Mouse (Mus musculus) heart, embryonic 14.5 days (tissue): ENCODE data around the gene Fes. TPM values are rescaled to one million over a fixed set of nuclear protein-coding genes. Genes with fewer than 3 reads are reported as not detected.

Experiments used
- ATAC-seq: fragments of 200-750 bp; cut with Nextera tagmentation; 2 replicates; pipeline ENCODE4 v1.8.0; 2017; ENCODE audit warnings: low read depth, moderate TSS enrichment; ENCODE audit not compliant: insufficient number of reproducible peaks, insufficient read depth, low FRiP score
- H3K27ac ChIP-seq, 2 experiments: fragments of 200-500 bp in 1 of 2; fragments of 300-500 bp in 1 of 2; sonication (generic) in 1 of 2; replicated peaks in 1 of 2; 2 replicates each; pipeline ENCODE4 v1.5.1; 2012 to 2014; ENCODE audit warnings: low read depth in 2 of 2, low read length in 2 of 2, control low read depth in 1 of 2, mild to moderate bottlenecking in 1 of 2, mixed read lengths in 1 of 2; ENCODE audit not compliant: control insufficient read depth in 1 of 2, insufficient read depth in 1 of 2
- H3K27me3 ChIP-seq: fragments of 300-500 bp; sonication (generic); 2 replicates; pipeline ENCODE4 v1.6.1; 2014; ENCODE audit warnings: mild to moderate bottlenecking, low read length, control low read depth; ENCODE audit not compliant: control insufficient read depth, insufficient read depth
- H3K36me3 ChIP-seq: fragments of 300-500 bp; sonication (generic); 2 replicates; pipeline ENCODE4 v1.6.1; 2014; ENCODE audit warnings: mild to moderate bottlenecking, control low read depth, low read length, mixed read lengths; ENCODE audit not compliant: control insufficient read depth, insufficient read depth
- H3K4me1 ChIP-seq, 2 experiments: fragments of 200-500 bp in 1 of 2; fragments of 300-500 bp in 1 of 2; sonication (generic) in 1 of 2; 2 replicates each; pipeline ENCODE4 v1.6.1; 2012 to 2014; ENCODE audit warnings: low read length in 2 of 2, control low read depth in 1 of 2, mixed read lengths in 1 of 2; ENCODE audit not compliant: control insufficient read depth in 2 of 2, insufficient read depth in 2 of 2
- H3K4me2 ChIP-seq: fragments of 300-500 bp; sonication (generic); 2 replicates; pipeline ENCODE4 v1.6.1; 2014; ENCODE audit warnings: mild to moderate bottlenecking, low read length
- H3K4me3 ChIP-seq, 2 experiments: fragments of 200-500 bp in 1 of 2; fragments of 300-500 bp in 1 of 2; sonication (generic) in 1 of 2; 2 replicates each; pipeline ENCODE4 v1.5.1; 2012 to 2014; ENCODE audit warnings: low read length in 2 of 2, mild to moderate bottlenecking in 2 of 2, control low read depth in 1 of 2, low read depth in 1 of 2, moderate library complexity in 1 of 2; ENCODE audit not compliant: control insufficient read depth in 1 of 2, insufficient read depth in 1 of 2
- H3K9ac ChIP-seq: fragments of 300-500 bp; sonication (generic); 2 replicates; pipeline ENCODE4 v1.6.1; 2014; ENCODE audit warnings: mild to moderate bottlenecking, low read length
- H3K9me3 ChIP-seq: fragments of 300-500 bp; sonication (generic); 2 replicates; pipeline ENCODE4 v1.6.1; 2016; ENCODE audit warnings: low read length, control low read depth; ENCODE audit not compliant: control insufficient read depth
- WGBS: fragments of 180-500 bp; shearing (Covaris S2); extraction: QIAGEN DNeasy Blood & Tissue Kit; methylation state at CpG from one replicate; pipeline ENCODE4 v1.1.7; 2014; 5-methylcytosine and 5-hydroxymethylcytosine counted together
- polyA plus RNA-seq: library from polyadenylated mRNA; unstranded; fragments of >200 nt; fragmentation: Nextera tagmentation; extraction: Ambion mirVana; gene quantifications from 2 replicates; pipeline ENCODE4 v1.2.1, GENCODE M21; 2014

The Fes gene
- polyA plus RNA-seq, 1 experiment from 2014 or later, result 12.3 TPM

DNA sequence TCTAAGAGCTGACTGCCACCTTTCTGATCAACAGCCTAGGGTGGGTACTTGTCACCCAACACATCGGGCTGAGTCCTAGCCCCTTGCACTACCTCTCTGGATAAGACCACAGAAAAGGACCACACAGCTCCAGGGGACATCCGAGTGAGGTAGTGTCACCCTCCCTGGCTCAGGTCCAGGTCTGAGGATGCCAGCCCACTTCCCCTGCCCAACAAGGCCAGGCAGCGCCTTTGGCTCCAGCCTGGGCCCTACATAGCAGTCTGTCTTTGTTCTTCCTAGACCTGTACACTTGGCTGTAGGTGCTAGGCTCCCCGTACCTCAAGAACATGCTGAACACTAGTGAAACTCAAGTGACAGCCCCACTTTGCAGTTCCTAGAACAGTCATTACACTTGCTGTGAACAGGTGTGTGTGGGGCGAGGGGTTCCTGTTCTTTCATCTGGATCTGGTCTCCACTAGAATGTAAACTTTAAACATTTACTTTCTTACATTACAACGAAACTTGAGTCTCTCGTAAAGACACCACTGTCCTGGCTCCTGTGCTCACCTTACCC lies 26.6 kb upstream of the Fes start:
- WGBS, result 78% methylated on average over 7 of the region's 7 CpGs
- 0 out of 4 replicates have a peak, but pooled peaks cover 0 to 5% of the 10 kb centered on the region in 2 experiments for H3K4me1 ChIP-seq
- no peak overlapping the region for H3K4me3 ChIP-seq
- no peaks in the 10 kb centered on the region for H3K36me3 ChIP-seq
- no peak overlapping the region for H3K27ac ChIP-seq
- H3K27me3 ChIP-seq, result no peaks in the 10 kb centered on the region
- H3K9me3 ChIP-seq, result no peaks in the 10 kb centered on the region
- ATAC-seq, result no peak
- H3K4me2 ChIP-seq, result no peak overlapping the region
- H3K9ac ChIP-seq, result no peak overlapping the region

DNA sequence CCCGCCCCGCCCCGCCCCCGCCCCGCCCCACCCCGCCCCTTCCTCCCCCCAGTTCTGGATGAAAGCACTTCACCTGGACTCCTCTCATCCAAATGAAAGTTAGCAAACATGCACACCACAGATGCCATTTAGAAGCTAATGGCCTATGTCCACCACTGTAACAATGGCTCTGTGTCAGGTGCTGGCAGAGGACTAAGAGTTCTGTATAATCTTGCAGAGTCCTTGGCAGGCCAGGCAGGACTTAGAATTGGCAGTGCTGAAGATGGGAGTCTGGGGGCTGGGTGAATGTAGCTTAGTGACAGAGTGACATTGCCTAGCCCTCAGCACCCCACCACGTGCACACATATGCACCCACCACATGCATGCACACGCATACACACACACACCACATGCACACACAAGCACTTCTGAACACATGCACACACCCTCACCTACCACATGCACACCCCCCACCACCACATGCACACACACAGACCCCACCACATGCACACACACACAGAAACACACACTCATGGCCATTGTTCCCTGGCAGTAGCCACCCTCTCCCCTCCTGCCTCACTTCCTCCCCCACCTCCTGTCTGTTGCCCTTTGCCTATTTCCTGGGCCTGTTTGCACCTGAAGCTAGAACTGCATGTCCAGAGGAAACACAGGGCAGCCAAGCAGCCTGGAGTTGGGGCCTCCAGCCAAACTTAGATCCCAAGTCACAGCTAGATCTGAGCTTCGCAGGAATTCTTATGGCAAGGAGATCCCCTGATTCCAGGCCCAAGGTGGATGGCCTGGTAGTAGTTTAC lies 26.0 kb upstream of the Fes start:
- Histone ChIP-seq H3K27ac (no peak overlapping the region), H3K9ac (no peak overlapping the region), H3K27me3 (no peaks in the 10 kb centered on the region), H3K36me3 (no peaks in the 10 kb centered on the region), H3K4me1 (0 out of 4 replicates have a peak, but pooled peaks cover 0 to 5% of the 10 kb centered on the region in 2 experiments), H3K9me3 (no peaks in the 10 kb centered on the region), H3K4me3 (no peak overlapping the region), H3K4me2 (no peak overlapping the region)
- WGBS, result 68% methylated on average over 9 of the region's 9 CpGs
- ATAC-seq, result no peak

DNA sequence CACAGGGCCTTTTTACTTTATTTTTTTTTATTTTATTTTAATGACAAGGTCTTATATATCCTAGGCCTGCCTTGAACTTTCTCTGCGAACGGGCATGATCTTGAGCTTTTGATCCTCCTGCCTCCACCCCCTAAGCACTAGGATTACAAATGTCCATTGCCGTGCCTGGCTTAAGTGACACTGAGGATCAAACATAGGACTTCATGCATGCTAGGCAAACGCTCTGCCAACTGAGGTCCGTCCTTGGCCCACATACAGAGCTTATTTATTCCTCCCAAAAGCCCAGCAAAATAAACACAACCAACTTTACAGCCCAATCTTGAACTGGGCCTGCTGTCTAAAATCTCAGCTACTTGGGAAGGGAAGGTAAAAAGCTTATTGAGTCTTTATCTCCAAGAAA lies 25.0 kb upstream of the Fes start:
- no peak overlapping the region for H3K4me3 ChIP-seq
- H3K9ac ChIP-seq, result no peak overlapping the region
- WGBS, result 83% methylated on average over 5 of the region's 5 CpGs
- H3K4me2 ChIP-seq, result no peak overlapping the region
- no peaks in the 10 kb centered on the region for H3K27me3 ChIP-seq
- no peaks in the 10 kb centered on the region for H3K36me3 ChIP-seq
- 0 out of 4 replicates have a peak, but pooled peaks cover 0 to 5% of the 10 kb centered on the region in 2 experiments for H3K4me1 ChIP-seq
- ATAC-seq, result no peak
- no peak overlapping the region for H3K27ac ChIP-seq
- no peaks in the 10 kb centered on the region for H3K9me3 ChIP-seq

DNA sequence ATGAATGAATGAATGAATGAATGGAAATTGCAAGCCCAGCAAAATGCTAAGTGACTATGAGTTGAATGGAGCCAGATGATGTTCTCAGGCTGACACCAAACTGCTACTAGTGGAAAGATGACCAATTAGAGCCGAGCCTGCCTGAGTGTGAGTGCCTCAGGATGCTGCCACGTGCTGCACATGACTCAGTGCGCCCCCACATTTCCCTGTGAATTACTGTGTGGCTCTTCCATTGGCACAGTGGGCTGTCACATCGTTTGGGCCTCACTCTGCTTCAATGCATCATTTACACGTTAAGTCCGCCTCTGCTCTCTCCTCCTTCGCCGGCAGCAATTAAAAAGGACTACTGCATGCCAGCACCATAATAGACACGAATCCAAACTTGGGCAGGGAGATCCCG lies 24.5 kb upstream of the Fes start:
- H3K9ac ChIP-seq, result no peak overlapping the region
- H3K4me3 ChIP-seq, result no peak overlapping the region
- no peak for ATAC-seq
- 0 out of 4 replicates have a peak, but pooled peaks cover 0 to 5% of the 10 kb centered on the region in 2 experiments for H3K4me1 ChIP-seq
- no peaks in the 10 kb centered on the region for H3K27me3 ChIP-seq
- no peaks in the 10 kb centered on the region for H3K36me3 ChIP-seq
- H3K9me3 ChIP-seq, result no peaks in the 10 kb centered on the region
- H3K27ac ChIP-seq, result no peak overlapping the region
- no peak overlapping the region for H3K4me2 ChIP-seq
- WGBS, result 75% methylated on average over 10 of the region's 10 CpGs

DNA sequence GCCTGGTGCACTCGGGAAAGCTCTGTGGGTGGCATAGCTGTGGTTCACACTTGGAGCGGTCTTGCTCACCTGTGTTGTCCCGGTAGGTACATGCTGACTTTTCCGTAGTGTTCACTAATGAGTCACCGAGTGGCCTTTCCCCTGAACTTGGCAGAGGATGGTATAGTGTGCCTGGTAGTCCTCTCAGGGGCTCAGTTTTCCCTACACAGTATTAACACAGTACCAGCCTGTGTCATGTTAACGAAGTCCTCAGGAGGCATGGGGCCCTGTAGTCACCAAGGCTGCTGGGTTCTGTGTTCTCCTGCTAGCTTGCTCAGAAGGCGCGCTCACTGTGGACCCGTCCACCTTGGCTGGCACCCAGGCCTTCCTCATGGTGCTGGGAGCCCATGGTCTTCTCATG lies 22.6 kb upstream of the Fes start:
- 84% methylated on average over 9 of the region's 9 CpGs for WGBS
- H3K27ac ChIP-seq, result no peak overlapping the region
- no peak for ATAC-seq
- H3K4me2 ChIP-seq, result no peak overlapping the region
- H3K27me3 ChIP-seq, result no peaks in the 10 kb centered on the region
- H3K36me3 ChIP-seq, result no peaks in the 10 kb centered on the region
- 0 out of 4 replicates have a peak, but pooled peaks cover 0 to 5% of the 10 kb centered on the region in 2 experiments for H3K4me1 ChIP-seq
- no peak overlapping the region for H3K4me3 ChIP-seq
- no peak overlapping the region for H3K9ac ChIP-seq
- no peaks in the 10 kb centered on the region for H3K9me3 ChIP-seq

DNA sequence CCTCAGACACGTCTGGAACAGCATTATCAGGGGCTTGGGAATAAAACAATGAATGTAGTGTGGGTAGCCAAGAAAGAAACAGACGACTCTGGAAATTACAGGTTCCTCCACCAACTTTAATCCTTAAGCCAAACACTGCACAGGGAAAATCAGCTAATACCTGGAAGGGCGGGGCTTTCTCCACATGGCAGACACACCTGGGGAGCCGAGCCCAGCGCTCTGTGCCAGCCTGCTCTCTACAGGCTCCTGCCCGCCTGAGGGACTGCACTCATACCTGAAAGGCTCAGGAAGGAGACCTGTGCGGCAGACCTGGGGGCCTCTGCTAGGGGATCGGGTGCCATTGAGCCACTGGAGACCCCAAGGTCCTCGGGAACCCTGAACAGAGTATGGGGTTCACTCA lies 20.0 kb upstream of the Fes start:
- no peak overlapping the region for H3K4me2 ChIP-seq
- peaks cover 6 to 23% of the 10 kb centered on the region in 2 experiments for H3K4me1 ChIP-seq
- no peak for ATAC-seq
- no peaks in the 10 kb centered on the region for H3K36me3 ChIP-seq
- H3K9me3 ChIP-seq, result no peaks in the 10 kb centered on the region
- H3K27me3 ChIP-seq, result no peaks in the 10 kb centered on the region
- no peak overlapping the region for H3K9ac ChIP-seq
- 75% methylated on average over 9 of the region's 9 CpGs for WGBS
- no peak overlapping the region for H3K27ac ChIP-seq
- H3K4me3 ChIP-seq, result no peak overlapping the region

DNA sequence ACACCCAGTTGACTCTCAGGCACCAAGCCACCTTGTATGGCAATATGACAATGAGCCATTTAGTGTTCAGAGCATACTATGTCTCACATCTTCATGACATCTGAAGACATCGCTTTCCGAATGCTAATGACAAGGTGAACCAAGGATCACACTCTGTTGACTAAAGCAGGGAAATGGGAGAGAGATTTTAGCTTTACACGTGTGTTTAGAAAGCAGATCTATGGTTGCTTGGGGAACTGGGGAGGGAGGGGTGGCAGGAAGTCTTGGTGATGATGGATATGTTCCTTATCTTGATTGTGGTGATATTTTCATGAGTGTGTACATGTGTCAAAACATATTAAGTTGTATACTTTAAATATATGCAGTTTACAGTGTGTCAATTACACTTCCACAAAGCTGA lies 18.4 kb upstream of the Fes start:
- H3K36me3 ChIP-seq, result no peaks in the 10 kb centered on the region
- H3K4me3 ChIP-seq, result no peak overlapping the region
- no peaks in the 10 kb centered on the region for H3K27me3 ChIP-seq
- no peak for ATAC-seq
- WGBS, result 75% methylated on average over 3 of the region's 3 CpGs
- H3K27ac ChIP-seq, result no peak overlapping the region
- no peak overlapping the region for H3K9ac ChIP-seq
- H3K4me2 ChIP-seq, result no peak overlapping the region
- H3K4me1 ChIP-seq, result peaks cover 8 to 22% of the 10 kb centered on the region in 2 experiments
- no peaks in the 10 kb centered on the region for H3K9me3 ChIP-seq
